Comparison of ENCODE assay signal across 9 mouse cellular contexts in the genomic region with DNA sequence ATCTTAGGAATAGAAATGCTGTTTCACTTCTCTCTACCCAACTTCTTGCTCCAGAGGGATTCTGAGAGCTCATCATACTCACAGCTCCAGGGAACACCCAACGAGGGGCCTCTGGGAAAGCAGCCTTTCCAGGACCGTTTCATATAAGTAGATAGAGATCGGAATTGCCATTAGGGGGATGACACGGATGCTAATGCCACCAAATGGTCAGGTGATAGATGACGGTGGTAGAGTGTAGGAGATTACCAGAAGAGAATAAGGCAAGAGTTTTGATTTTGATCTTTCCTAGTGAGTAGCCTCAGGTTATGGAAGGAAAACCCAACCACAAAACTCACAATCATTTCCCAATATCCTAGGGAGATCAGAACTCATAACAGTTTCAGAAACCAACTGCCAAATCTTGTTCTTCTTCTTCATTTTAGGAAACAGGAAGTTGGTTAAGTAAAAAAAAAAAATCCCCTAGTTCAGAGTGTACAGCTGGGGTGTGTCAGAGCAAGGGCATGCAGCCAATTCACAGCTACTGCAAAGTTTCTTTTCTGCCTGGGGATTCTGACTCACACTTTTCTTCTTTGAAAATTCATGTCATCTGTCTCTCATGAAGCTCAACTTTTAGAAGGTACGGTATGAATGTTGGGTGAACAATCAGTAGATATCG. TPM values are rescaled to one million over a fixed set of nuclear protein-coding genes. Genes with fewer than 3 reads are reported as not detected.
DNase-seq lines count a peak whose midpoint lies in the region; ATAC-seq and TF ChIP-seq lines count a peak whose summit lies in the region.
"Had no signal": no experiment of that assay in that cellular context is flagged by ENCODE, and none has a peak within 500 bp of the region (broad histone marks: within the 10 kb centered on the region; RNA-seq: fewer than 3 reads in every experiment).

Olfr433 (plus strand) TSS at position 183 of the 655 bp plus-strand sequence.

- H3K36me3 ChIP-seq in forebrain, postnatal 0 days (ENCODE audit: insufficient read depth), result no peaks in the 10 kb centered on the region
- H3K36me3 ChIP-seq: midbrain, embryonic 12.5 days had no signal

- 90% methylated on average over 7 of the region's 7 CpGs for WGBS in forebrain, postnatal 0 days

- no peak within 1 kb of the TSS for H3K9ac ChIP-seq in forebrain, postnatal 0 days
- H3K9ac ChIP-seq: midbrain, embryonic 12.5 days had no signal

- no peak for DNase-seq in frontal cortex, postnatal 10 days (ENCODE audit: low spot score in 2 of 2)
- DNase-seq in urinary bladder, postnatal 14 days (ENCODE audit: low spot score), result peak; percentile 72
- no peak for DNase-seq in urinary bladder, adult 2 months (ENCODE audit: low spot score)
- DNase-seq in kidney, adult 8-10 months, result peak; percentile 18 to 32
- DNase-seq in naive thymus-derived CD4-positive, alpha-beta T cell, adult 2 months (ENCODE audit: low read depth), result peak; percentile 77
- no peak for DNase-seq in cerebellum, postnatal 25 days
- no peak for DNase-seq in forebrain, postnatal 0 days

- no peaks in the 10 kb centered on the region for H3K4me1 ChIP-seq in forebrain, postnatal 0 days (ENCODE audit: insufficient read depth)
- H3K4me1 ChIP-seq: midbrain, embryonic 12.5 days had no signal

- peak; percentile 65; the same call in 1 of the 2 replicates for ATAC-seq in frontal cortex, adult (ENCODE audit: low TSS enrichment)
- ATAC-seq in forebrain, postnatal 0 days, result no peak

- no peak within 1 kb of the TSS for H3K27ac ChIP-seq in forebrain, postnatal 0 days (ENCODE audit: low read depth, low read length)
- H3K27ac ChIP-seq: midbrain, embryonic 12.5 days had no signal

- no peak within 1 kb of the TSS for H3K4me3 ChIP-seq in forebrain, postnatal 0 days (ENCODE audit: low read depth, low read length)
- H3K4me3 ChIP-seq: midbrain, embryonic 12.5 days had no signal

- no peak within 1 kb of the TSS for H3K4me2 ChIP-seq in forebrain, postnatal 0 days (ENCODE audit: low read depth)
- H3K4me2 ChIP-seq: midbrain, embryonic 12.5 days had no signal

- no peaks in the 10 kb centered on the region for H3K9me3 ChIP-seq in forebrain, postnatal 0 days (ENCODE audit: low read length)
- H3K9me3 ChIP-seq: midbrain, embryonic 12.5 days had no signal

- no peak for TF ChIP-seq CTCF in forebrain, postnatal 0 days (IDR thresholded peaks at IDR 0.05; ENCODE audit: low read depth)

- no peaks in the 10 kb centered on the region for H3K27me3 ChIP-seq in forebrain, postnatal 0 days (ENCODE audit: insufficient read depth, low read length)
- H3K27me3 ChIP-seq: midbrain, embryonic 12.5 days had no signal

RNA-seq across cellular contexts. Expression of gene Olfr433, which starts in this region (rescaled TPM):
- polyA plus RNA-seq in urinary bladder, adult 2 months (2012; rRNA removed), result 0.03 and 0.08 TPM in 2 replicates
- not detected in 2 replicates for total RNA-seq in forebrain, postnatal 0 days (2014; rRNA removed)
- not detected in 2 replicates for polyA plus RNA-seq in forebrain, postnatal 0 days (2015; fragmentation: Nextera tagmentation; extraction: Ambion mirVana)
- polyA plus RNA-seq: midbrain, embryonic 12.5 days had no signal

Comparison
In these comparisons a context has a peak if more than half of its experiments do, and no peak if none do; other contexts are left out.
1. DNase-seq: peak in urinary bladder, postnatal 14 days (single experiment), kidney, adult 8-10 months (2 of 2) and naive thymus-derived CD4-positive, alpha-beta T cell, adult 2 months (single experiment); none in frontal cortex, postnatal 10 days (0 of 2), urinary bladder, adult 2 months (single experiment), cerebellum, postnatal 25 days (0 of 2) and forebrain, postnatal 0 days (single experiment).